Mouse (Mus musculus) c-Kit-negative CD71-positive TER-119-positive erythroid progenitor cells, embryonic 14.5 days (primary cell): ENCODE measurements around the gene Gm29106.
"Not testable (repeated sequence)": the region's sequence is repeated elsewhere in the genome, so short reads cannot be mapped to it uniquely, and the experiment has no call there.

Experiments used
- DNase-seq: peaks from one replicate; pipeline ENCODE4 v3.0.0-alpha.2; 2013; ENCODE audit warnings: low read depth, low spot score

Gene Gm29106

GRCm38 (mm10) chr1:118176242-118176641, at the start of gene Gm29106:
Gm29106 (plus strand) TSS chr1:118176542.
- DNase-seq: not testable (repeated sequence)

GRCm38 (mm10) chr1:118228540-118228939, 52.2 kb downstream of the Gm29106 start:
- DNase-seq: no peak

GRCm38 (mm10) chr1:118236032-118236431, 59.7 kb downstream of the Gm29106 start:
- DNase-seq: no peak
